Mouse (Mus musculus) kidney, adult 2 months (tissue): Measurements from ENCODE around the gene Pafah1b3. TPM values are rescaled to one million over a fixed set of nuclear protein-coding genes. Genes with fewer than 3 reads are reported as not detected.

Source experiments
- DNase-seq: peaks from one replicate; pipeline ENCODE4 v3.0.0; 2021
- H3K27ac ChIP-seq: fragments of 200-500 bp; 2 replicates; pipeline ENCODE4 v1.5.1; 2012; ENCODE audit warnings: low read depth, low read length, control low read depth, inconsistent platforms; ENCODE audit not compliant: insufficient read depth
- H3K27me3 ChIP-seq: fragments of 200-500 bp; replicated peaks from 2 replicates; pipeline ENCODE4 v1.6.1; 2012; ENCODE audit warnings: mild to moderate bottlenecking, moderate library complexity, low read length, inconsistent platforms; ENCODE audit not compliant: control insufficient read depth, insufficient read depth
- H3K36me3 ChIP-seq: fragments of 200-500 bp; 2 replicates; pipeline ENCODE4 v1.6.1; 2012; ENCODE audit warnings: mild to moderate bottlenecking, moderate library complexity, low read length, inconsistent platforms; ENCODE audit not compliant: control insufficient read depth, insufficient read depth
- H3K4me1 ChIP-seq: fragments of 200-500 bp; 2 replicates; pipeline ENCODE4 v1.6.1; 2011; ENCODE audit warnings: low read length; ENCODE audit not compliant: control insufficient read depth, insufficient read depth
- H3K4me3 ChIP-seq: fragments of 200-500 bp; 2 replicates; pipeline ENCODE4 v1.5.1; 2011; ENCODE audit warnings: mild to moderate bottlenecking, low read depth, low read length, control low read depth; ENCODE audit not compliant: insufficient read depth
- CTCF ChIP-seq: fragments of 200-500 bp; conservative IDR thresholded peaks from 2 replicates; pipeline ENCODE4 v1.5.1; 2011; ENCODE audit warnings: low read depth, mild to moderate bottlenecking, control low read depth, low read length, moderate library complexity, mixed read lengths; ENCODE audit not compliant: insufficient read depth, insufficient read length
- POLR2A ChIP-seq: fragments of 200-500 bp; IDR thresholded peaks from one replicate; pipeline ENCODE4 v1.6.1; 2011; ENCODE audit warnings: low read depth, low read length, control low read depth
- WGBS: fragments of 180-500 bp; shearing (Covaris S2); methylation state at CpG from one replicate; pipeline ENCODE4 v1.1.7; 2018; 5-methylcytosine and 5-hydroxymethylcytosine counted together
- polyA plus RNA-seq: library from polyadenylated mRNA; depleted of rRNA; stranded (reverse); fragments of >200 nt; gene quantifications from 2 replicates; pipeline ENCODE4 v1.2.3, GENCODE M21; 2012

The Pafah1b3 gene
- polyA plus RNA-seq, 1 experiment: 48.9 TPM

DNA sequence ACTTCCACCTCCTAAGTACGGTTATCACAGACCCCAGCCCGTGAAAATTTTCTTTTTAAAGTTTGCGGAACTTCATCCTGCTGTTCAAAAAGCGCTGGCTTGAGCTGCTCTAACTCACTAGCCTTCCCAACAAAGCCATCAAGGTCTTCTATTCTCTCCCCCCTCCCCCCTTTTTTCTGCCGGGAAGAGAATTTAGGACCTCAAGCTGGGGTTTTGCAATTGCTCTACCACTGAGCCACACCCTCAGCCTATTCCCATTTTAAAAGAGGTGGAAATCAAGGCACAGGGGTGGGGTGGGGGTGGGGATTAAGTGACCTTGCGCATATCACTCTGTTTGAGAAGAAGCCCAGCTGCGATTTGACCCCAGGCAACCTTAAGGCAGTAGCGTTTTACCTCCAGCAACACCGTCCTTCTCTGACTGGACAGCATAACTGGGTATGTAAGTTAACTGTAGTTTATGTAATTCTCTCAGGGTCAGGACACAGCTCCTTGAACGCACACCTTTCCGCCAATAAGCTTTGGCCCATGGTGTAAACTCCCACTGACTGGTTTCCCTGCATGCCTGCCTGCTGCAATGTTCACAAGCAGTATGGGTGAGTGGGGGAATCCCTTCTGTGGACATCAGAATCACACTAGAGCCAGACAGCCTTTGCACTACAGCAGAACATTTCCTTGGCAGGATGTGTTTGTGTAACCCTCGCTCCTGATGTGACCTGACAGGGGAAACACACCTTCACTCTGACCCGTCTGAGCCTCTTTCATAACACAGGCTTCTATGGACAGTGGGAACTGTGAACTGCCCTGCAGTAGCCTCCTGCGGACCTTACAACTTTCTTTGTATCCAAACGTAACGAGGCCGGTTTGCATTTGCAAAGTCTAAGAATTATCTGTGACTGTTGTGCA is 33.6 kb downstream of the Pafah1b3 start:
- H3K27ac ChIP-seq: no peak overlapping the region
- no peaks in the 10 kb centered on the region for H3K36me3 ChIP-seq
- no peaks in the 10 kb centered on the region for H3K4me1 ChIP-seq
- 59% methylated on average over 17 of the region's 17 CpGs for WGBS
- no peaks in the 10 kb centered on the region for H3K27me3 ChIP-seq
- TF ChIP-seq POLR2A (no peak), CTCF (no peak)
- no peak overlapping the region for H3K4me3 ChIP-seq
- DNase-seq: no peak

DNA sequence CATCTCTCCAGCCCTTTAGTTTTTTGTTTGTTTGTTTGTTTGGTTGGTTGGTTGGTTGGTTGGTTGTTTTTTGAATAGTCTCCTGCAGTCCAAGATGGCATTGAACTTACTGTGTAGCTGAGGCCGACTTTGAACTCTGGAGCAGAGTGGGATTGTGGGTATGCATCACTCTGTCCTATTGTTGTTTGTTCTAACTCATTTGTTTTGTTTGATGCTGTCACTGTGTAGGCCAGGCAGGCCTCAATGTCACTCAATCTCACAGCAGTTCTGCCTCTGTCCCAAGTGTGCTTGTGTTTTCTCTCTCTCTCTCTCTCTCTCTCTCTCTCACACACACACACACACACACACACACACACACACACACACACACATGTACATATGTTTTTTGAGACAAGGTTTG is 35.9 kb downstream of the Pafah1b3 start:
- TF ChIP-seq POLR2A (no peak), CTCF (no peak)

DNA sequence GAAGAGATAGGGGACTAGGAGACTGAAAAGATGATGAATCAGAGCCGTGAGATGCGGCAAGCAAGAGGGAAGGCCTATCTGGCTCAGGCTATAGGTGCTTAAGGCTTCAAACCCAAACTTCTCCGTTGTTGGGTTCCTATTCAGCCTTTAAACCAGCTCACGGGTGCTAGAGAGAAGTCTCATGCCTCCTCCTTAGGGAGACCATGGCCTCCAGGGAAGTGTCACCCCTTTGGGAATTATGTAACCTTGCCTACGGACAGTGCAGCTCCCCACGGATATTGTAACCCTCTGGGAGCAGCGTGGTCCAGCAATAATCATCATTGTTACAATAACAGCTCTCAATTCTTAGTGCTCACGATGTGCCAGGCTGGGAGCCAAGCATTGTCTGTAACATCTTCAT is 46.0 kb downstream of the Pafah1b3 start:
- Histone ChIP-seq H3K36me3 (no peaks in the 10 kb centered on the region), H3K27ac (peak overlapping the region; percentile 68), H3K4me3 (peak overlapping the region; percentile 33; the same call in 1 of the 2 replicates), H3K4me1 (peaks cover 15% of the 10 kb centered on the region), H3K27me3 (no peaks in the 10 kb centered on the region)
- WGBS: 50% methylated on average over 8 of the region's 8 CpGs
- no peak for DNase-seq
- TF ChIP-seq CTCF: no peak
- TF ChIP-seq POLR2A: no peak

More for the DNA sequence above, 35.9 kb downstream of the Pafah1b3 start:
- Histone ChIP-seq H3K27me3 (no peaks in the 10 kb centered on the region), H3K4me1 (no peaks in the 10 kb centered on the region), H3K36me3 (no peaks in the 10 kb centered on the region), H3K27ac (no peak overlapping the region), H3K4me3 (no peak overlapping the region)
- WGBS: 75% methylated on average over 1 of the region's 1 CpGs
- no peak for DNase-seq

DNA sequence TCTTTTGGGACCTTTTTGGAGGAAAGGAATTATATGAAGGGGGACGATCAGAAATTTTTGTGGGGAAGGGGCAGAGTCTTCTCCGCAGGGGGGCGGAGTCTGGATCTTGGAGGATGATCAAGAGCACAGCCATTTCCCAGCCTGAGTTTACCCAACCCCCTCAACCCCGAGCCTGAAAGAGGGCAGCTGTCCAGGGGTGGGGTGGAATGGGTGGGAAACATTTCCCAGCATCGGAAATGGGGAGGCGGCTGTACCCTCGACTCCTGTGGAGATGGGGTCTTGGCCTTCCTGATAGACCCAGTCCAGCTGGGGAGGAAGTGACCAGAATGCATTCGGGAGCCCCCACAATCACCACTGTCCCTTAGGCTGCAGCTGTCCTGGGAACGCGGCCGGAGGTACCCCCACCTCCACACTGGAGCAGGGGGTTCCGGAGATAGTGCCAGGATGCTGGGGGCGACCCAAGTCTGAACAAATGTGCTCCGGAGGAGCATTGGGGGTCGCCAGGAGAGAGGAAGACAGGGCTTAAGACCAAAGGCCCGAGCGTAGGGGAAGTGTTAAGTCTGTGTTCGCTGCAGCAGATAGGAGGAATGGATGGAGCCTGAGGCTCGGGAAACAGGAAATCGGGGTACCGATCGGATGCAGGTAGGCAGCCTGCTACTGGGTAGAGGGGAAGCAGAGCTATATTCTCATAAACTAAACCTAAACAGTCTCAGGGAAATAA is 46.6 kb downstream of the Pafah1b3 start:
- Histone ChIP-seq H3K36me3 (no peaks in the 10 kb centered on the region), H3K27ac (peak overlapping the region; percentile 68), H3K4me3 (peak overlapping the region; percentile 33), H3K4me1 (peaks cover 19% of the 10 kb centered on the region), H3K27me3 (no peaks in the 10 kb centered on the region)
- peak; percentile 74 for DNase-seq
- 7% methylated on average over 22 of the region's 22 CpGs for WGBS
- TF ChIP-seq POLR2A: no peak
- TF ChIP-seq CTCF: no peak

DNA sequence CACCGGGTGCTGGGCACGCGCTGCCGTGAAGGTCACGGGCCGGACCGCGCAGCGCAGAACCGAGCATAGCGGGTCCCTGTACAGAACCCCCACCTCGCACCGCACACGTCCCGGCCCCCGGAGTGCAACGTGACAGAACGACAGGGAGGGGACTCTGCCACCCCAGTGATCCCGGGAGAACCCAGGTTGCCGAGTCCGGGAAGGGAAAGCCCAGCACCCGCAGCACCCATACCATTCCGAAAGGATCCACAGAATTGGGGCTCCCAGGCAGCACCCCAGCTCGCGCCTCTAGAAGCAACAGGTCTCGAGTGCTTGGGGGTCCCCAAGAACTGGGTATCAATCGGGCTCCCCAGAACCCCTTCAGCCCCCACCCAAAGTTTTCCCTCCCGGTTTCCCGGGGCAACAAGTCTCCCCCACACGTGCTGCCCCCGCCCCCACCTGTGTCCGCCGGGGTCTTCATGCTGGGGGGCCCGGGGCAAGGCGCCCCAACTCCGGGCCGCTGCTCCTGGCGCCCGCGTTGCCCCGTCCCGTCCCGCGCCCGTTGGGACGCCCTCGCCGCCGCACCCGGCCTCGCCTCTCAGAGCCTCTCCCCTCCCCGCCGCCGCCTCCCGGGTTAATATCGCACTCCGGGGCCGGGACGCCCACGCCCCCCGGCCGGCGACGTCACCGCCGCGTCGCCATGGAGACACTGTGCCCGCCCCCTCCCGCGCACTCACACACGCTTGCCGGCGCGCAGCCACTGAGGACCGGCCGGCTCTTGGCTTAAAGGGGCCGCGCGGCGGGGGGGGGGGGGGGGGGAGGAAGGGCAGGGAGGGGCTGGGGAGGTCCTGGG is 47.4 kb downstream of the Pafah1b3 start, which contains the start of gene Erf:
Gene Erf, minus strand, starts transcription at position 621 of the 832 bp plus-strand sequence.
- peak within 1 kb of the TSS; percentile 100 for H3K4me3 ChIP-seq
- peak within 1 kb of the TSS; percentile 99 for H3K27ac ChIP-seq
- H3K27me3 ChIP-seq: no peaks in the 10 kb centered on the region
- TF ChIP-seq POLR2A (peak; percentile 81), CTCF (no peak)
- peaks cover 19% of the 10 kb centered on the region for H3K4me1 ChIP-seq
- H3K36me3 ChIP-seq: no peaks in the 10 kb centered on the region
- DNase-seq: peak; percentile 97
- 1% methylated on average over 73 of the region's 81 CpGs for WGBS

DNA sequence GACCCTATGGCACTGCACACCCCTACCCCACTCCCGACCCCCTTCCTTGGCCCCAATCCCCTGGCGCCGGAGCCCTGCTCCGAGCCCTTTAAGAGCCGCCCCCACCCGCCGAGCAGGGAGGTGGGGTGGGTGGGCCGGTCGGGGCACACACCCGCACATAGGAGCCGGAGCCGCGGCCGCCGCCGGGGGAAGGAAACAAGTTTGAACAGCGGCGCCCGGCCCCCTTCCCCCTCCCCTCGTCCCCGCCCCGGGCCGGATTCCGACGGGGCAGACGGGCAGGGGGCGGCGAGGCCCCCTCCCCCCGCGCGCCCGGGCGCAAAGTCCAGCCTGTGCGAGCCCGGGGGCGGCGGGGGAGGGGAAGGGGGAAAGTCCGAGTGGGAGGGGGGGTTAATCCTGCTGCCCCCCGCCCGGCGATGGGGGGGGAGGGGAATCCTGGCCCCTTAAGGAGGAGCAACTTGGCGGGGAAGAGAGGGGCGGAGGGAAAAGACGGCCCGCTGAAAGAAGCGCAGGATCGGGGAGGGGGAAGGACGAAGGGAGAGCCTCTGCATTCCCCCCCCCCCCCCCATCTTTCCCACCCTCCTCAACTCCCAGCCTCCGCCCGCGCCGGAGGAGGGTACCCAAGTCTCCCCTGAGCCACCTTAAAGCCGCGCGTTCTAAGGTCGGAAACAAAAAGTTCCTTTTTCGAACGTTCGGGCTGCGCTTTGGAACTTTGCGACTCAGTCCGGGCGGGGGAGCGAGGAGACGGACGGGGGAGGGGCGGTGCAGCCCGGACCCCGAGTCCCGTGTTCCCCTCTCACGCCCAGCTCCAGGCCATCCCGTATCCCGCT is 48.3 kb downstream of the Pafah1b3 start:
- no peaks in the 10 kb centered on the region for H3K27me3 ChIP-seq
- WGBS: 1% methylated on average over 68 of the region's 73 CpGs
- peak overlapping the region; percentile 99 for H3K27ac ChIP-seq
- peak overlapping the region; percentile 100 for H3K4me3 ChIP-seq
- peaks cover 2% of the 10 kb centered on the region; the same call in 1 of the 2 replicates for H3K36me3 ChIP-seq
- peaks cover 19% of the 10 kb centered on the region for H3K4me1 ChIP-seq
- DNase-seq: peak; percentile 88
- TF ChIP-seq CTCF (no peak), POLR2A (no peak)
